Mouse (Mus musculus) ES-CJ7 (cell line): ENCODE data around the gene S100a14.

ENCODE experiments used
- DNase-seq: peaks from one replicate; pipeline ENCODE4 v3.0.0; 2011; ENCODE audit warnings: low read depth, low spot score

S100a14 gene

DNA sequence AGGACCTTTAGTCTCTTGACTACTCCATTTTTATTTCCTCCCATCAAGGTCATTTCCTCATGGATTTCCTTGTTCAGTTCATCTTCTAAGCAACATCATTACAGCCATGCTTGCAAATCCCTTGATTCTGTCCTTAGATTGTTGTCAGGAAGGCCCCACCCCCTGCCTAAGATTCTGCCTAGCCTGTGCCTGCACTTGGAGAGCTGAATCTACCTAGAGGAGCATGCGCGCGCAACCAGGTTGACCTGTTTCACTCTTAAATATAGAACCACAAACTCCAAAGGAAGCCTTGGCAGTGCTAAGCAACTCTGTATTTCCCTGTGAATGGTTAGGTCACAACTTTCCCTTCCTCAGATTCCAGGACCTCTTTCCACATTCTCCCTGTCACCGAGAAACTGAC lies 8.9 kb upstream of the S100a14 start:
- no peak for DNase-seq

DNA sequence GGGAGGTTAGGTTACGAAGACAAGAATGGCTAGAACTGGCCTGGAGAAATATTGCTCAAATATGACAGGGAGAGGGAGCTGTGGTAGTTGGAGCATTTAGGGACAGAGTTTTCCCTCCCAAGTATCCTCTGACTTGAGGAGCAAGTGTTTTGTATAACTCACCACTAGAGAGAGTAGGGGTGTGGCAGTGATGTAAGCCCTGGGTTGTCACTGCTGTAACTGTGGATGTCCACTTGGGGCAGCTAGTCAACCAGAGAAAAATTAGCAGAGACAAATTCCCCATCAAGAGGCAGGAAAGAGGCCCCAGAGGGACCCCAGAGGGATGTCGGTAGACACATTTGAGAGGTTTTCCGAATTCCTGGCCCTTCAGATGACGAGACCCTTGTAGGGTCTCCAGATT lies 1.2 kb upstream of the S100a14 start:
- DNase-seq = peak; percentile 93

DNA sequence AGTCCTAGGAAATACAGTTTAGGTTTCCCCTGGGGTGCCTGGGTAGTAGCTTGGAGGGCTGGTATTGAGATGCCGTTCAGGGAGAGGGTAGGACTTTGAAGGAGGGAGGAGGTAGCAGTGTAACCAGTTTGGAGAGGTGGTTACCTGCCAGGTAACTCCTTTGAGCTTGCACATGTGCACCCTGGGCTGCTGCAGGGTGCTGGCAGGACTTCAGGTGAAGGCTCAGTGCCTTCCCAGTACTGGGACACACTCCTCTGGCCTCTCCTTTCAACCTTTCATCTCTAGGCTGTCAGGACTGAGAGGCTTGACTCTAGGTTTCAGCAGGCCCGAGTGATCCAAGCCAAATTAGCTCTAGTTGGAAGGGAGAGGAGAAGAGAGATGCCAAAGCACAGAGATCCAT lies 580 bp upstream of the S100a14 start:
- no peak for DNase-seq

DNA sequence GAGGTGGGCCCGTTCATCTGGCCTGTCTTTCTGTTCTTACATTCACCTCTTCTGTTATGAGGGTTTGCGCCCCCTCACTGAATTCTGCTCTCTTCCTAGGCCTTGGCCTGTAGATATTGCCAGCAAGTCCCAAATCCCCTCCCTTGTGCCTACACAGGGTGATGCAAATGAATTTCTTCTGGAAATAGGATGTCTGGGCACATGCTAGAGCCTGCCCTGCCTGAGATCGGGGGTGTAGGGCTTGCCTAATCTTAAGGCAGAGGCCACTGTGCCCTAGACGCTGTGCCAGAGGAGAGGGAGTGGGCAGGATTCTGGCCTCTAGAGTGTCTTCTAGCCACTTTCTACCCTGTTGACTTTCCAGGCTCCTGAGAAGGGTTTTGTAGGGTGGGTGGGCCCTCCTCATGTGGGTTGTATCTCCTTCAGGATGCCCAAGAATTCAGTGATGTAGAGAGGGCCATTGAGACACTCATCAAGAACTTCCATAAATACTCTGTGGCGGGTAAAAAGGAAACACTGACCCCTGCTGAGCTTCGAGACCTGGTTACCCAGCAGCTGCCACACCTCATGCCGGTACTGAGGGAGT lies 726 bp downstream of the S100a14 start:
- no peak for DNase-seq

DNA sequence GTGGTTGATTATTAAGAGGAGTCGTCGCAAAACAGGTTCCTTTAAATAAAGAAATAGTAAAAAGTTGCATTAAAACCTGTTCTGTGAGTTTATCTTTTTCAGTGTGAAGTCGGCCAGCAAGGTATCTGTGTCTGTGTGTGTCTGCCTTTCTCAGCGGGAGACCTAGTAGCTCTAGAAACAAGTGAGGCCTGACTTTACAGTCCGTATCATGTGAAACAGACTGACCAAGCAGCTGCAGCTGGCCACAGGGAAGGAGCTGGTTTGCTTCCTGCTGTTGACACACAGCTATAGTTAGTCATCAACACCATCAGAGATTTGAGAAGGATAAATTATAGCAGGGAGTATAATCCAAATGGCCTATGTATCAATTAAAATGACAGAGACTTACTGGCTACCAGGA lies 5.1 kb downstream of the S100a14 start:
- no peak for DNase-seq

DNA sequence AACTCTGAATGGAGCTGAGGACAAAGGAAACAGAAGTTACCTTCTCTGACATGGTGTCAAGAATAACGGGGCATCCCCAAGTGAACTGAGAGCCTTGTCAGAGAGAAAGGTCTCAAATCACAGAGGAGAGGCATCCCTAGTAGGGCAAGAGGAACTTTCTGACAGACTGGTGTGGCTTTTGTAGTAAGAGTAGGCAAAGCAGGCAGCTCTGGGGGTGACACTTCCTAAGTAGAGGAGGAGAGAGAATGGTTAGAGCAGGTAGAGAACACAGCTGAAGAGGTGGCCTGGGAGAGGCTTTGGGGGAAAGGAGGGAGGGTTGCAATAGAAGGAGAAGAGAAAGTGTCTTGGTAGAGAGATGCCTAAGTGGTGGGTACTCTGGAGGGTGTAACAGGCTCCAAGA lies 8.8 kb downstream of the S100a14 start:
- no peak for DNase-seq

- DNase-seq = peak; percentile 41
Measured at GRCm38 (mm10) chr3:90537141-90537904, 10.7 kb downstream of the S100a14 start, which contains the start of gene S100a16. Gene S100a16 (plus strand): TSS chr3:90537254.

- no peak for DNase-seq
Measured at GRCm38 (mm10) chr3:90537905-90538296, 11.2 kb downstream of the S100a14 start.

- no peak for DNase-seq
Measured at GRCm38 (mm10) chr3:90540904-90541303, 14.2 kb downstream of the S100a14 start.

DNA sequence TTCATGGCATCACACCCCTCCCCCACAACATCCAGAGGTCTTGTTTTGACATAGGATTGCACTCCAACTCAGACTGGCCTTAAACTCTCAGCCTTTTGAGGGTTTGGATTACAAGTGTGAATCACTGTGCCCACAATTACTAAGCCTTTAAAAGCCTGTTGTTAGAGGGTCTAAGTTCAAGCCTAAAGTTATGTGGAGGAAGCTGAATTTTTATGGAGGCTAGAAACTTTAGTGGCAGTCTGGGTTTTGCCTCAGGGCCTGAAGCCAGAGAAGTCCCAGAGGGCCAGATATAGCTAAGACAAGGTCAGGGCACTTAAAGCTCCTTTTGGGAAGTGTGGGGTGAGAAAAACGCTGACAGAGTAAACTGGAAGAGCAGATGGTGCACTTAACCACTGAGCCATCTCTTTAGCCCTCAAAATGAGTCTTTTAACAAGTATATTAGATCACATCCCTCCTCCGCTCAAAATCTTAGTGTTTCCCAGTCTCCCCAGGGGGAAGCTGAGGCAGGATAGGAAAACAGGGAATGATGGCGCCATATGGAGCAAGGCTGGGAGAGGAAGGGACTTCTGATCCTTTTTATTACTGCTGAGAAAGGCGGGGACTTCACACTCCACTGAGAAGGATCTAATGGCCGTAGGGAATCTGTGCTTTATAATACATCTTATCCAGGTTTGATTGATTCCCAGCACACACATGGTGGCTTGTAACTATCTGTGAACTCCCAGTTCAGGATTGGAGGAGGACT lies 23.2 kb downstream of the S100a14 start:
- DNase-seq = no peak

DNA sequence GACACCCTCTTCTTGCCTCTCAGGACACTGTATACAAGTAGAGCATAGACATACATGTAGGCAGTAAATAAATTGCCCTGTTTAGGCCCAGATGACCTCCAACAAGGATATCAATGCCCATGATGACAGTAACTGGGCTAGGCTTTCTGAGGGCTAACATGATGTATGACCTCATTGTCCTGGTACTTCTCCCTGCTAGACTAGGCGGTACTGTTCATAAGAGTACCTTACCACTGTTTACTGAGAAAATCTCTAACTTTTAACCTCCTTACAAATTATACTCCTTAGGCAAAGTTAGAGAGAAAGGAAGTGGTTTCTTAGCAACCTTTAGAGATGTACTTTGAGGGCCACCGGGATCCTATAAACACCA lies 23.8 kb downstream of the S100a14 start:
- no peak for DNase-seq

DNA sequence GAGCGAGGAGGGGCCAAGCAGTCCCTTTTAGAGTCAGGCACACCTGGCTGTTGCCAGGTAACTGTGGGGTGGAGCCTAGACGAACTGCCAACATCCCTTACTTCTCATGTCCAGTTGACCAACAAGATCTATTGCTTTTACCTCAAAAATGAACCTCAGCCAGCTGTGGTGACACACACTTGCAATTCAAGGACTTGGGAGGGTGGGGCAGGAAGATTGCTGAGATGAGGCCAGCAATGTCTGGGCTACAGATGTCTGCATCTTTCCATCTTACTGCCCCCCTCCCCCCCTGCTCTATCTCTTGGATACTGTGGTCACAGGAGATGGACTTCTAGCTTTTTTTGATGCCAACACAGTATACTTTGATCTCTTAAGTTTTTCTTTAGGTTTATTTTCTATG lies 25.6 kb downstream of the S100a14 start:
- no peak for DNase-seq

GRCm38 (mm10) chr3:90555954-90556353 lies 29.3 kb downstream of the S100a14 start:
- no peak for DNase-seq

DNA sequence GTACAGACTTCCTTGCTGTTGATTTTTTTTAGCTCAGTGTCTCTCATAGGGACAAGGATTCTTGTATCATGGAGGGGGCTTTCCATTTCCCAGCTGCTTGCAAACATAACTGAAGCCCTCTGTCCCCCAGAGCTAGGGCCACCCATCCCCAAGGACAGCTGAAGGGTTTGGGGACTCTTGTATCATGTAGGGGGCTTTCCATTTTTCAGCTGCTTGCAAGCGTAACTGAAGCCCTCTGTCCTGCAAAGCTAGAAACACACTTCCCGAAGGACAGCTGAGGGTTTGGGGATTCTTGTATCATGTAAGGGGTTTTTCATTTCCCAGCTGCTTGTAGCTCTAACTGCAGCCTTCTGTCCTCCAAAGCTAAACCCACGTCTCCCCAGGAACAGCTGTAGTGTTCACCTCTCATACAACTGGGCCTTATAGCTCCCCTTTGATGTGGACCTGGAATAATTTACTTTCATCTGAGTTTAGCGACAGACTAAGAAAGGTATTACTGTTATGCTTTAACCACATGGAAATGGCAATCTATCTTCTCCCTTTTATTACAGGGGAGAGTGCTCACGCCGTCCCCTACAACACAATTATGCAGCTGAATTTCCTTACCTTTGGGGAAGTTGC lies 33.5 kb downstream of the S100a14 start, which contains the start of gene S100a3:
TSS of gene S100a3 (plus strand) at position 571 of the 621 bp plus-strand sequence.
- DNase-seq = no peak

DNA sequence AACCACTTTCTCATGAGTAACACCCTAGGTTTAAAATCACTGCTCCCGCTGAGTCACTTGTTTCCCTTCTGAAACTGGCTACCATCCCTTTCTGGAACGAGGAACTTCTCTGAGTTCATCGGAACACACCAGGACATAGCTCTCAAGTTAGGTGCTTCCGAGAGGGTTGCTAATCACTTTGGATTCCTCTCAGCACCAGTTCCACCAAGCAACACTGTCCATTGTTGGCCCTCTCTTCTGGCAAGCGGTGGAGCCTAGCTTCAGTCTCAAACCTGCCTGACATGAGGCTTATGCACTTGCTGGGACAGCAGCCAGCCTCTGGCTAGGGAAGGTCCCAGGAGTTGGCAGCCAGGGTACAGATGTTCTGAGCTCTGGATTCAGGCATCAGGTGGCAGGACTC lies 48.0 kb downstream of the S100a14 start:
- no peak for DNase-seq

DNA sequence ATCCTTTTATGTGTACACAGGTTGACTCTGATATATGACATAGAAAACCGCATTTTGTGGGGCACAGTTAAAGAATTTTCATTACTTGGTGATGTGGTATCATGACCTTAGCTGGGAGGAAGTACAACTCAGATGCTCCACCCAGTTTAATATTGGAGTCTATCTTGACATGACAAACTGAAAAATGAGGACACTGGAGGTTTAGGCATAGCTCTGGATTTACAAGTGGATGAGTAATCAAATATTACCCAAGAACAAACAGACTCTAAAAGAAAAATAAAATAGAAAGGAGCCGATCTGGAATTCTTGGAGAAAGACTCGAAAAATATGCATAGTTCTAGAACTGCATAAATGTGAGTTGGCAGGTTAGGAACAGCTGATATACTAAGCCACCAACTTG lies 48.7 kb downstream of the S100a14 start:
- DNase-seq = no peak

GRCm38 (mm10) chr3:90576351-90577001 lies 49.8 kb downstream of the S100a14 start:
- DNase-seq = no peak
